Mouse (Mus musculus): ENCODE measurements around the gene Zfp503.

DNA sequence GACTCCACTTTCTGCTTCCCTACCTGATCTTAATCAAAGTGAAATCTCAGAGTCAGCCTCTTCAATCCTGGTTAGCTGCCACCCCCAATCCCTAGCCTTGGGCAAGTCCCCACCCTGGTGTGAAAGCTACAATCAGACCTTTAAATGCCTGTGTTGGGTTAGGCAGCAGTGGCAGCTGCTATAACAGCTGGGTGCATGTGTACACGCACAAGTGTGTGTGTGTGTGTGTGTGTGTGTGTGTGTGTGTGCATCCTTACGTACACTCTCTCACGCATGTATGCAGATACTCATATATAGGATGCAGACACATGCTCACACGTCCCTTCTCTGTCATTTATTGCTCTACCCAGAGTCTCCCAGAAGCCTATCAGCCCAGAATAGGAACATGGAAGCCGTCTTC, 30.8 kb downstream of the Zfp503 start:
- no peak for TF ChIP-seq POLR2A (IDR thresholded peaks at IDR 0.05; ENCODE audit: control insufficient read depth in 1 of 2, insufficient read depth in 1 of 2, low read depth in 1 of 2, low read length in 2 of 2, poor library complexity in 1 of 2)
- no peak for TF ChIP-seq ZMIZ1 (IDR thresholded peaks at IDR 0.05; ENCODE audit: low read depth, low read length)

All from MEL (cell line).